ENCODE assay signal across 8 mouse cellular contexts in the genomic region with DNA sequence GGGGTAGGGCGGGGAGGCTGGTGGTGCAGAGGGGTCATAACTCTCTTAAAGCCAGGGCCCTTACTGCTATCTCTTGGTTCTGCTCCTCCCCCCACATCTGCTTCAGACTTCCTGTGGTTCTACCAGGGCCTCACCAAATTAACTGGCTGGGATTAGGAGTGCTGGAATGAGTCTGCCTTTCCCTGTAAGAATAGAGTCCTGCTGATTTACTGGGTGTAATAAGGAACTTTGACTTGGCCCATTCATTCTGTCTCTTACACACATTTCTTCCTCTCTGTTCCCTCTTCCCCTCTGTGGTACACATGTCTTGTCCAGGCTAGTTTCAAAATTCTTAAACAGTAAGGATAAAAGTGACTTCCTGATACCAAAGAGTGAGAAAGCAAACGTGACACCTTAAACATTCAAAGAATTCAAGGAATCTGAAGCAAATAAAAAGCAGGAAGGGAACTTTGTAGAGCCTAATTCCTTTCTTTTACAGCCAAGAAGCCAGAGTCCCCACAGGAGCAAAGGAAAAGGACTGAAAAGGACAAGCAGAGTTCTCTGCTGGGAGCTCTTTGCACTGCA. TPM values are rescaled to one million over a fixed set of nuclear protein-coding genes. Genes with fewer than 3 reads are reported as not detected.
DNase-seq lines count a peak whose midpoint lies in the region; ATAC-seq and TF ChIP-seq lines count a peak whose summit lies in the region.

No protein-coding gene starts in this region.

- H3K4me1 ChIP-seq in intestine, postnatal 0 days (replicated peaks; ENCODE audit: control insufficient read depth, insufficient read depth, low read length): peaks cover 7% of the 10 kb centered on the region
- H3K4me1 ChIP-seq in neural tube, embryonic 12.5 days: peaks cover 23% of the 10 kb centered on the region

- peak; percentile 44 for DNase-seq in kidney, adult 9 months
- DNase-seq in kidney, postnatal 25 days: no peak
- DNase-seq in embryo, embryonic 10.5 days (ENCODE audit: low spot score): peak; percentile 74
- no peak for DNase-seq in left cerebral cortex, adult 18-20 months (ENCODE audit: low spot score in 2 of 2)
- no peak for DNase-seq in adrenal gland, postnatal 25 days

- no peaks in the 10 kb centered on the region for H3K36me3 ChIP-seq in intestine, postnatal 0 days (ENCODE audit: control insufficient read depth, insufficient read depth)
- H3K36me3 ChIP-seq in neural tube, embryonic 12.5 days: no peaks in the 10 kb centered on the region

- no peak overlapping the region for H3K4me3 ChIP-seq in intestine, postnatal 0 days (ENCODE audit: low read depth, low read length)
- H3K4me3 ChIP-seq in neural tube, embryonic 12.5 days: no peak overlapping the region

- WGBS in intestine, postnatal 0 days: 25% methylated on average over 2 of the region's 2 CpGs
- 0% methylated on average over 2 of the region's 2 CpGs for WGBS in neural tube, embryonic 12.5 days

- no peaks in the 10 kb centered on the region for H3K27me3 ChIP-seq in intestine, postnatal 0 days (replicated peaks; ENCODE audit: control insufficient read depth, insufficient read depth, low read length)
- no peaks in the 10 kb centered on the region for H3K27me3 ChIP-seq in neural tube, embryonic 12.5 days (replicated peaks)

- no peak overlapping the region for H3K4me2 ChIP-seq in intestine, postnatal 0 days (replicated peaks; ENCODE audit: low read depth)
- no peak overlapping the region for H3K4me2 ChIP-seq in neural tube, embryonic 12.5 days (replicated peaks)

- TF ChIP-seq CTCF in intestine, postnatal 0 days (IDR thresholded peaks at IDR 0.05; ENCODE audit: low read depth): no peak

- no peak overlapping the region for H3K27ac ChIP-seq in intestine, postnatal 0 days (ENCODE audit: low read depth, low read length)
- H3K27ac ChIP-seq in neural tube, embryonic 12.5 days: peak overlapping the region; percentile 64; the same call in 1 of the 2 replicates

- H3K9ac ChIP-seq in intestine, postnatal 0 days (ENCODE audit: low read depth, low read length): 0 out of 2 replicates have a peak overlapping the region, but pooled peaks have one; percentile 7
- H3K9ac ChIP-seq in neural tube, embryonic 12.5 days: no peak overlapping the region

- ATAC-seq in intestine, postnatal 0 days: no peak
- no peak for ATAC-seq in neural tube, embryonic 12.5 days (ENCODE audit: low FRiP score, low read depth)
- ATAC-seq in activated CD4-positive, CD25-positive, alpha-beta regulatory T cell, adult 4 months: no peak

- H3K9me3 ChIP-seq in intestine, postnatal 0 days (ENCODE audit: control insufficient read depth): no peaks in the 10 kb centered on the region
- H3K9me3 ChIP-seq in neural tube, embryonic 12.5 days: no peaks in the 10 kb centered on the region

RNA-seq across cellular contexts. Expression of gene Lpar6, which starts 3.1 kb away (rescaled TPM):
- 7.8 and 8.1 TPM in 2 replicates for polyA plus RNA-seq in intestine, postnatal 0 days (2015; fragmentation: Nextera tagmentation; extraction: Ambion mirVana)
- polyA plus RNA-seq in neural tube, embryonic 12.5 days (2016; fragmentation: Nextera tagmentation; extraction: Ambion mirVana): 13.3 and 14.0 TPM in 2 replicates
- total RNA-seq in left cerebral cortex, adult 18-20 months (2021): 1 to 10 TPM in 1 of 2 experiments, under 1 TPM in 1; 0.96 to 1.0 TPM
- 10 to 100 TPM; 41.7 to 50.0 TPM for polyA plus RNA-seq in activated CD4-positive, CD25-positive, alpha-beta regulatory T cell, adult 4 months (2017; shearing (Covaris generic))
- 5.0 and 5.5 TPM in 2 replicates for total RNA-seq in adrenal gland, postnatal 25 days (2021)

Comparison
In these comparisons a context has a peak if more than half of its experiments do, and no peak if none do; other contexts are left out.
1. DNase-seq: peak in kidney, adult 9 months (single experiment) and embryo, embryonic 10.5 days (single experiment); none in kidney, postnatal 25 days (0 of 2), left cerebral cortex, adult 18-20 months (0 of 2) and adrenal gland, postnatal 25 days (single experiment).